8 mouse cellular contexts compared by ENCODE assay signal in the genomic region with DNA sequence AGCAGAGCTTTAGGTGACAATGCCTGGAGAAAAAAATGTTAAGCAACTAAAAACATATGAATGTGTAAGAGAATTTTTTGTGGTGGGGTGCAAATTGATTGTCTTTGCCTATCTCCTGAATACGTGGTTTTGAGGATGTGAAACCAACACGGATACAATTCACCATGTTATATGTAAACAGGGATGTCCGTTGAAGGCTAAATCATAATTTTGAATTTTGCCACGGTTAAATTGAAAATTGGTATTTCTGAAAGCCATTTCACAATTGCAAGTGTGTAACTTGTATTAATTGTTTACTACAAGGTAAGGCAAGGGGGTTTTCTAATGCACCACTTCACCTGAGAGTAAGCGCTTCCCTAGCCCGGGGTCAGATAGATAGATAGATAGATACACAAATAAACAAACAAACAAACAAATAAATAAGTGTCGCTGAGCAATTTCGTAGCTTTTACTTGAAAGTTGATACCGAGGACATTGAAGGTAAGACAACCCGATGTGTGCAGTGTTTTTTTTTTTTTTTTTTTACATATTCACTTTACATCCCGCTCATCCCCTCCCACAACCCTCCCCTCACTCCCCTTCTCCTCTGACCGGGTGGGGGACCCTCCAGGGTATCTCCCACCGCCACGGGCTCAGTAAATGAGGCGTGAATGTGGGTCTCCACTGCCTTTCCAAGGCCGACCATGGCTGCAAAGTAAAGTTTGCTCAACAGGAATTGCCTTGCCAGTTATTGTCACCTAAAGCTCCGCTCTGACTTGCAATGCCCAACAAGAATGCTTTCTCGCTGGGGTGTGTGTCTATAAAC. TPM values are rescaled to one million over a fixed set of nuclear protein-coding genes. Genes with fewer than 3 reads are reported as not detected.
DNase-seq lines count a peak whose midpoint lies in the region; ATAC-seq and TF ChIP-seq lines count a peak whose summit lies in the region.

No protein-coding gene starts in this region.

- peak overlapping the region; percentile 93 for H3K4me2 ChIP-seq in heart, embryonic 12.5 days

- H3K9ac ChIP-seq in heart, embryonic 12.5 days = peak overlapping the region; percentile 84

- 7% methylated on average over 18 of the region's 18 CpGs for WGBS in heart, embryonic 12.5 days
- 10% methylated on average over 18 of the region's 18 CpGs for WGBS in hindbrain, embryonic 10.5 days
- WGBS in midbrain, embryonic 10.5 days = 7% methylated on average over 18 of the region's 18 CpGs

- H3K36me3 ChIP-seq in heart, embryonic 12.5 days = peaks cover 8% of the 10 kb centered on the region
- H3K36me3 ChIP-seq in G1E (replicated peaks) = peaks cover 20% of the 10 kb centered on the region
- H3K36me3 ChIP-seq in hindbrain, embryonic 10.5 days = peaks cover 10% of the 10 kb centered on the region
- peaks cover 11% of the 10 kb centered on the region for H3K36me3 ChIP-seq in midbrain, embryonic 10.5 days

- peaks cover 10% of the 10 kb centered on the region for H3K4me1 ChIP-seq in heart, embryonic 12.5 days (replicated peaks)
- H3K4me1 ChIP-seq in G1E (ENCODE audit: insufficient read depth, low read depth, low read length) = peaks cover 42% of the 10 kb centered on the region
- peaks cover 22% of the 10 kb centered on the region for H3K4me1 ChIP-seq in hindbrain, embryonic 10.5 days (replicated peaks)
- peaks cover 22% of the 10 kb centered on the region for H3K4me1 ChIP-seq in midbrain, embryonic 10.5 days

- no peak for TF ChIP-seq CTCF in G1E (IDR thresholded peaks at IDR 0.05; ENCODE audit: low read depth, low read length)

- peak; percentile 48; the same call in 1 of the 2 replicates for ATAC-seq in heart, embryonic 12.5 days (ENCODE audit: insufficient number of reproducible peaks, low FRiP score)
- peak; percentile 5; the same call in 1 of the 2 replicates for ATAC-seq in G1E (ENCODE audit: extremely low read depth, insufficient number of reproducible peaks, low FRiP score, poor library complexity, severe bottlenecking)

- no peaks in the 10 kb centered on the region for H3K27me3 ChIP-seq in heart, embryonic 12.5 days (replicated peaks)
- H3K27me3 ChIP-seq in G1E (ENCODE audit: insufficient read depth, low read length) = no peaks in the 10 kb centered on the region
- no peaks in the 10 kb centered on the region for H3K27me3 ChIP-seq in hindbrain, embryonic 10.5 days (ENCODE audit: insufficient read depth, poor library complexity, severe bottlenecking)
- H3K27me3 ChIP-seq in midbrain, embryonic 10.5 days (ENCODE audit: low read depth, poor library complexity, severe bottlenecking) = no peaks in the 10 kb centered on the region

- no peak for DNase-seq in heart, adult 8-10 months (ENCODE audit: low spot score)
- DNase-seq in G1E (ENCODE audit: low spot score) = no peak
- DNase-seq in hindbrain, embryonic 10.5 days (ENCODE audit: low spot score) = no peak
- no peak for DNase-seq in midbrain, embryonic 10.5 days (ENCODE audit: low spot score)
- no peak for DNase-seq in spleen, postnatal 10 days (ENCODE audit: low spot score in 2 of 2)
- DNase-seq in embryo, embryonic 10.5 days (ENCODE audit: low spot score) = no peak
- DNase-seq in layer of hippocampus, adult 9-10 months (ENCODE audit: low spot score) = no peak

- peak overlapping the region; percentile 93 for H3K4me3 ChIP-seq in heart, embryonic 12.5 days
- peak overlapping the region; percentile 87 for H3K4me3 ChIP-seq in G1E (ENCODE audit: low read depth, low read length)
- peak overlapping the region; percentile 93 for H3K4me3 ChIP-seq in hindbrain, embryonic 10.5 days
- peak overlapping the region; percentile 93 for H3K4me3 ChIP-seq in midbrain, embryonic 10.5 days

- peak overlapping the region; percentile 53 for H3K27ac ChIP-seq in heart, embryonic 12.5 days (ENCODE audit: poor library complexity, severe bottlenecking)
- H3K27ac ChIP-seq in hindbrain, embryonic 10.5 days = peak overlapping the region; percentile 98
- H3K27ac ChIP-seq in midbrain, embryonic 10.5 days (replicated peaks) = peak overlapping the region; percentile 99

- H3K9me3 ChIP-seq in heart, embryonic 12.5 days (replicated peaks) = no peaks in the 10 kb centered on the region
- H3K9me3 ChIP-seq in G1E (replicated peaks) = no peaks in the 10 kb centered on the region
- no peaks in the 10 kb centered on the region for H3K9me3 ChIP-seq in hindbrain, embryonic 10.5 days
- H3K9me3 ChIP-seq in midbrain, embryonic 10.5 days (replicated peaks) = no peaks in the 10 kb centered on the region

RNA-seq across cellular contexts. Expression of gene Lrr1, which starts 0.8 kb away (rescaled TPM):
- polyA plus RNA-seq in heart, embryonic 12.5 days (2016; fragmentation: Nextera tagmentation; extraction: Ambion mirVana) = 16.1 and 17.5 TPM in 2 replicates
- not detected for total RNA-seq in heart, adult 8-10 months (2022)
- 36.2 and 44.2 TPM in 2 replicates for total RNA-seq in G1E (2014; fragmentation: Nextera tagmentation)
- total RNA-seq in G1E (2017) = 17.8 and 19.4 TPM in 2 replicates
- 45.0 and 56.6 TPM in 2 replicates for polyA plus RNA-seq in G1E (2012)
- 28.3 and 31.8 TPM in 2 replicates for polyA plus RNA-seq in hindbrain, embryonic 10.5 days (2016; fragmentation: Nextera tagmentation; extraction: Ambion mirVana)
- polyA plus RNA-seq in midbrain, embryonic 10.5 days (2016; fragmentation: Nextera tagmentation; extraction: Ambion mirVana) = 33.3 and 35.8 TPM in 2 replicates

RNA-seq across cellular contexts. Expression of gene Rps29, which starts 8.9 kb away (rescaled TPM):
- polyA plus RNA-seq in heart, embryonic 12.5 days (2016; fragmentation: Nextera tagmentation; extraction: Ambion mirVana) = 1,310 and 1,336 TPM in 2 replicates
- total RNA-seq in heart, adult 8-10 months (2022) = 1,000 to 10,000 TPM; 1,252 to 1,700 (median 1,462) TPM
- total RNA-seq in G1E (2014; fragmentation: Nextera tagmentation) (861 and 936 TPM in 2 replicates), G1E (2017) (3,601 and 5,070 TPM in 2 replicates)
- polyA plus RNA-seq in G1E (2012) = 542 and 2,773 TPM in 2 replicates
- polyA plus RNA-seq in hindbrain, embryonic 10.5 days (2016; fragmentation: Nextera tagmentation; extraction: Ambion mirVana) = 1,324 and 1,340 TPM in 2 replicates
- 1,159 and 1,322 TPM in 2 replicates for polyA plus RNA-seq in midbrain, embryonic 10.5 days (2016; fragmentation: Nextera tagmentation; extraction: Ambion mirVana)

RNA-seq across cellular contexts. Expression of gene Rpl36al, which starts 16.0 kb away (rescaled TPM):
- 572 and 579 TPM in 2 replicates for polyA plus RNA-seq in heart, embryonic 12.5 days (2016; fragmentation: Nextera tagmentation; extraction: Ambion mirVana)
- 100 to 1,000 TPM; 194 to 232 (median 216) TPM for total RNA-seq in heart, adult 8-10 months (2022)
- total RNA-seq in G1E (2014; fragmentation: Nextera tagmentation) = 229 and 258 TPM in 2 replicates
- 1,699 and 1,905 TPM in 2 replicates for total RNA-seq in G1E (2017)
- polyA plus RNA-seq in G1E (2012) = 83.2 and 113 TPM in 2 replicates
- 497 and 532 TPM in 2 replicates for polyA plus RNA-seq in hindbrain, embryonic 10.5 days (2016; fragmentation: Nextera tagmentation; extraction: Ambion mirVana)
- polyA plus RNA-seq in midbrain, embryonic 10.5 days (2016; fragmentation: Nextera tagmentation; extraction: Ambion mirVana) = 467 and 542 TPM in 2 replicates

RNA-seq across cellular contexts. Expression of gene Mgat2, which starts 16.1 kb away (rescaled TPM):
- polyA plus RNA-seq in heart, embryonic 12.5 days (2016; fragmentation: Nextera tagmentation; extraction: Ambion mirVana) = 56.2 and 56.8 TPM in 2 replicates
- total RNA-seq in heart, adult 8-10 months (2022) = 10 to 100 TPM; 16.6 to 19.7 (median 16.9) TPM
- total RNA-seq in G1E (2014; fragmentation: Nextera tagmentation) (107 and 112 TPM in 2 replicates), G1E (2017) (118 and 119 TPM in 2 replicates)
- 50.7 and 61.0 TPM in 2 replicates for polyA plus RNA-seq in G1E (2012)
- 33.9 and 35.6 TPM in 2 replicates for polyA plus RNA-seq in hindbrain, embryonic 10.5 days (2016; fragmentation: Nextera tagmentation; extraction: Ambion mirVana)
- 32.6 and 34.3 TPM in 2 replicates for polyA plus RNA-seq in midbrain, embryonic 10.5 days (2016; fragmentation: Nextera tagmentation; extraction: Ambion mirVana)

RNA-seq across cellular contexts. Expression of gene Gm49383, which starts 29.0 kb away (rescaled TPM):
- polyA plus RNA-seq in heart, embryonic 12.5 days (2016; fragmentation: Nextera tagmentation; extraction: Ambion mirVana) = 18.5 and 19.4 TPM in 2 replicates
- total RNA-seq in heart, adult 8-10 months (2022) = 1 to 10 TPM; 2.6 to 4.0 (median 3.3) TPM
- total RNA-seq in G1E (2014; fragmentation: Nextera tagmentation) (33.0 and 34.5 TPM in 2 replicates), G1E (2017) (56.1 and 82.2 TPM in 2 replicates)
- 75.5 and 90.8 TPM in 2 replicates for polyA plus RNA-seq in G1E (2012)
- 44.2 and 59.3 TPM in 2 replicates for polyA plus RNA-seq in hindbrain, embryonic 10.5 days (2016; fragmentation: Nextera tagmentation; extraction: Ambion mirVana)
- 49.8 and 57.0 TPM in 2 replicates for polyA plus RNA-seq in midbrain, embryonic 10.5 days (2016; fragmentation: Nextera tagmentation; extraction: Ambion mirVana)
